Mouse (Mus musculus): ENCODE results near the gene Nt5c3b. TPM values are rescaled to one million over a fixed set of nuclear protein-coding genes. Genes with fewer than 3 reads are reported as not detected.
A peak's percentile ranks its signal among the peaks of the same experiment; 100 is the strongest.

The Nt5c3b gene
- total and polyA plus RNA-seq, 3 experiments: 54.2 to 63.5 (median 54.4) TPM

GRCm38 (mm10) chr11:100387589-100388375, 53.8 kb downstream of the Nt5c3b start:
- no peak for DNase-seq (ENCODE audit: extremely low read depth)
- Histone ChIP-seq H3K36me3 (replicated peaks in 1 of 2; ENCODE audit: control insufficient read depth in 1 of 2, insufficient read depth in 1 of 2, low read length in 1 of 2) (no peaks in the 10 kb centered on the region), H3K27me3 (replicated peaks) (peaks cover 62% of the 10 kb centered on the region), H3K4me2 (ENCODE audit: insufficient read depth, low read depth, poor library complexity, severe bottlenecking) (no peak overlapping the region), H3K4me1 (ENCODE audit: control insufficient read depth in 1 of 2, insufficient read depth in 2 of 2) (peaks cover 16 to 36% of the 10 kb centered on the region in 2 experiments), H3K9ac (ENCODE audit: insufficient read depth, low read depth) (no peak overlapping the region), H3K9me3 (replicated peaks; ENCODE audit: low read length) (no peaks in the 10 kb centered on the region), H3K79me2 (replicated peaks; ENCODE audit: control insufficient read depth, extremely low read depth, insufficient read depth, poor library complexity, severe bottlenecking) (no peaks in the 10 kb centered on the region), H3K27ac (ENCODE audit: insufficient read depth, low read depth) (no peak overlapping the region), H3K4me3 (replicated peaks in 1 of 3; ENCODE audit: low read depth in 2 of 3, low read length in 2 of 3, poor library complexity in 1 of 3) (no peak overlapping the region)
- dilution Hi-C loops (cut with MboI; ENCODE audit: extremely low pct_ligation_motif_present, extremely low pct_unique_long_range_greater_than_20kb, low sequenced_read_pairs) (no loop called here), in situ Hi-C loops (cut with MboI; ENCODE audit: low pct_ligation_motif_present, low pct_unique_long_range_greater_than_20kb, low sequenced_read_pairs) (no loop called here)
- TF ChIP-seq RCOR1 (conservative IDR thresholded peaks at IDR 0.05; ENCODE audit: low read depth, low read length) (no peak), NELFE (IDR thresholded peaks at IDR 0.05; ENCODE audit: low read depth, low read length) (no peak), POLR2A (IDR thresholded peaks at IDR 0.05; ENCODE audit: low read depth, low read length) (no peak), E2F4 (IDR thresholded peaks at IDR 0.05; ENCODE audit: insufficient replicate concordance, low read depth, low read length) (no peak), ELF1 (IDR thresholded peaks at IDR 0.05; ENCODE audit: low read depth, low read length) (no peak), MEF2A (IDR thresholded peaks at IDR 0.05; ENCODE audit: borderline replicate concordance, low read depth, low read length) (0 out of 2 replicates have a peak, but pooled peaks have one; percentile 32)

- Histone ChIP-seq H3K9me3 (replicated peaks; ENCODE audit: low read length) (no peaks in the 10 kb centered on the region), H3K4me2 (ENCODE audit: insufficient read depth, low read depth, poor library complexity, severe bottlenecking) (no peak overlapping the region), H3K4me1 (ENCODE audit: control insufficient read depth in 1 of 2, insufficient read depth in 2 of 2) (peaks cover 16 to 36% of the 10 kb centered on the region in 2 experiments), H3K36me3 (replicated peaks in 1 of 2; ENCODE audit: control insufficient read depth in 1 of 2, insufficient read depth in 1 of 2, low read length in 1 of 2) (no peaks in the 10 kb centered on the region), H3K27me3 (replicated peaks) (peaks cover 57% of the 10 kb centered on the region), H3K27ac (ENCODE audit: insufficient read depth, low read depth) (no peak overlapping the region), H3K79me2 (replicated peaks; ENCODE audit: control insufficient read depth, extremely low read depth, insufficient read depth, poor library complexity, severe bottlenecking) (no peaks in the 10 kb centered on the region), H3K9ac (ENCODE audit: insufficient read depth, low read depth) (no peak overlapping the region), H3K4me3 (replicated peaks in 1 of 3; ENCODE audit: low read depth in 2 of 3, low read length in 2 of 3, poor library complexity in 1 of 3) (no peak overlapping the region)
- in situ Hi-C loops (cut with MboI; ENCODE audit: low pct_ligation_motif_present, low pct_unique_long_range_greater_than_20kb, low sequenced_read_pairs): no loop called here
- no peak for DNase-seq (ENCODE audit: extremely low read depth)
- TF ChIP-seq MAZ (IDR thresholded peaks at IDR 0.05; ENCODE audit: low read depth, low read length) (no peak), SMC3 (IDR thresholded peaks at IDR 0.05; ENCODE audit: low read depth, low read length) (no peak), ETS1 (conservative IDR thresholded peaks at IDR 0.05; ENCODE audit: low read depth, low read length) (no peak), ZKSCAN1 (IDR thresholded peaks at IDR 0.05; ENCODE audit: borderline replicate concordance, low read depth, low read length) (peak; percentile 42; the same call in 1 of the 2 replicates), MEF2A (IDR thresholded peaks at IDR 0.05; ENCODE audit: borderline replicate concordance, low read depth, low read length) (no peak)
- dilution Hi-C loops (cut with MboI; ENCODE audit: extremely low pct_ligation_motif_present, extremely low pct_unique_long_range_greater_than_20kb, low sequenced_read_pairs): no loop called here
These were observed 54.5 kb downstream of the Nt5c3b start for GRCm38 (mm10) chr11:100387111-100387510.

GRCm38 (mm10) chr11:100386586-100386985, 55.0 kb downstream of the Nt5c3b start:
- Histone ChIP-seq H3K79me2 (replicated peaks; ENCODE audit: control insufficient read depth, extremely low read depth, insufficient read depth, poor library complexity, severe bottlenecking) (no peaks in the 10 kb centered on the region), H3K9ac (ENCODE audit: insufficient read depth, low read depth) (no peak overlapping the region), H3K36me3 (replicated peaks in 1 of 2; ENCODE audit: control insufficient read depth in 1 of 2, insufficient read depth in 1 of 2, low read length in 1 of 2) (no peaks in the 10 kb centered on the region), H3K4me1 (ENCODE audit: control insufficient read depth in 1 of 2, insufficient read depth in 2 of 2) (peaks cover 16 to 36% of the 10 kb centered on the region in 2 experiments), H3K27me3 (replicated peaks) (peaks cover 55% of the 10 kb centered on the region), H3K27ac (ENCODE audit: insufficient read depth, low read depth) (no peak overlapping the region), H3K4me2 (ENCODE audit: insufficient read depth, low read depth, poor library complexity, severe bottlenecking) (no peak overlapping the region), H3K9me3 (replicated peaks; ENCODE audit: low read length) (no peaks in the 10 kb centered on the region), H3K4me3 (replicated peaks in 1 of 3; ENCODE audit: low read depth in 2 of 3, low read length in 2 of 3, poor library complexity in 1 of 3) (no peak overlapping the region)
- TF ChIP-seq ZKSCAN1 (IDR thresholded peaks at IDR 0.05; ENCODE audit: borderline replicate concordance, low read depth, low read length): 0 out of 2 replicates have a peak, but pooled peaks have one; percentile 8
- TF ChIP-seq ZC3H11A (IDR thresholded peaks at IDR 0.05; ENCODE audit: low read depth, low read length): no peak
- in situ Hi-C loops (cut with MboI; ENCODE audit: low pct_ligation_motif_present, low pct_unique_long_range_greater_than_20kb, low sequenced_read_pairs) (no loop called here), dilution Hi-C loops (cut with MboI; ENCODE audit: extremely low pct_ligation_motif_present, extremely low pct_unique_long_range_greater_than_20kb, low sequenced_read_pairs) (no loop called here)
- peak; percentile 47 for DNase-seq (ENCODE audit: extremely low read depth)
